Mouse (Mus musculus) heart, embryonic 15.5 days (tissue): ENCODE data around the gene Upk2. TPM values are rescaled to one million over a fixed set of nuclear protein-coding genes. Genes with fewer than 3 reads are reported as not detected.
A peak's percentile ranks its signal among the peaks of the same experiment; 100 is the strongest.

Experiments used
- ATAC-seq: fragments of 200-750 bp; cut with Nextera tagmentation; replicated peaks from 2 replicates; pipeline ENCODE4 v1.8.0; 2017; ENCODE audit warnings: low read depth, moderate TSS enrichment; ENCODE audit not compliant: insufficient number of reproducible peaks, insufficient read depth, low FRiP score
- H3K27ac ChIP-seq: fragments of 300-500 bp; sonication (generic); 2 replicates; pipeline ENCODE4 v1.5.1; 2015; ENCODE audit warnings: mild to moderate bottlenecking, inconsistent platforms
- H3K27me3 ChIP-seq: fragments of 300-500 bp; sonication (generic); 2 replicates; pipeline ENCODE4 v1.6.1; 2015; ENCODE audit warnings: inconsistent platforms
- H3K36me3 ChIP-seq: fragments of 300-500 bp; sonication (generic); 2 replicates; pipeline ENCODE4 v1.6.1; 2015; ENCODE audit warnings: mild to moderate bottlenecking, inconsistent platforms
- H3K4me1 ChIP-seq: fragments of 300-500 bp; sonication (generic); replicated peaks from 2 replicates; pipeline ENCODE4 v1.6.1; 2015; ENCODE audit warnings: inconsistent platforms
- H3K4me2 ChIP-seq: fragments of 300-500 bp; sonication (generic); 2 replicates; pipeline ENCODE4 v1.6.1; 2015; ENCODE audit warnings: inconsistent platforms, mild to moderate bottlenecking, moderate library complexity
- H3K4me3 ChIP-seq: fragments of 300-500 bp; sonication (generic); 2 replicates; pipeline ENCODE4 v1.5.1; 2015; ENCODE audit warnings: mild to moderate bottlenecking, inconsistent platforms
- H3K9ac ChIP-seq: fragments of 300-500 bp; sonication (generic); 2 replicates; pipeline ENCODE4 v1.6.1; 2015; ENCODE audit warnings: mild to moderate bottlenecking, inconsistent platforms
- H3K9me3 ChIP-seq: fragments of 300-500 bp; sonication (generic); replicated peaks from 2 replicates; pipeline ENCODE4 v1.6.1; 2016; ENCODE audit warnings: inconsistent platforms
- WGBS: fragments of 180-500 bp; shearing (Covaris S2); methylation state at CpG from one replicate; pipeline ENCODE4 v1.1.7; 2015; ENCODE audit warnings: mixed read lengths; 5-methylcytosine and 5-hydroxymethylcytosine counted together
- polyA plus RNA-seq: library from polyadenylated mRNA; unstranded; fragments of >200 nt; fragmentation: Nextera tagmentation; extraction: Ambion mirVana; gene quantifications from 2 replicates; pipeline ENCODE4 v1.2.1, GENCODE M21; 2015

The Upk2 gene
- 0.63 TPM in 1 of 2 replicates, not detected in the other for polyA plus RNA-seq

DNA sequence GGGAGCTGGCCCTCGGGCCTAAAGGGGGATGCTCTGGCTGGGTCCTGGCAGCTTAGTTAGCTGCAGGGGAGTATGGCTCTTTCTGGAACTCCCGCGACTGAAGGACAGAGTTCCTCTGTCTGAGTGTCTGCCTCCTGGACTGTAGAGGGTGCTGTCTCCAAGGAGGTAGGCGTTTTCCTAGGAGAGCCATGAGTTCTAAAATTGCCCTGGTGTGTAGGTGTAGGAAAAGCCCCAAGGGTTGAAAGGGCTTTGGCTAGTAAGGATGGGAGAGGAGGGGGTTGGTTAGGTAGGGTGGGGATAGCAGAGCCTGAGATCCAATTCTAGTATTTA is at the start of gene Upk2:
Upk2 (minus strand) TSS at position 86 of the 330 bp plus-strand sequence.
- Histone ChIP-seq H3K4me2 (0 out of 2 replicates have a peak within 1 kb of the TSS, but pooled peaks have one; percentile 8), H3K27ac (no peak within 1 kb of the TSS), H3K4me3 (no peak within 1 kb of the TSS), H3K4me1 (peaks cover 9% of the 10 kb centered on the region; the same call in 1 of the 2 replicates), H3K27me3 (peaks cover 46% of the 10 kb centered on the region), H3K36me3 (no peaks in the 10 kb centered on the region), H3K9ac (no peak within 1 kb of the TSS), H3K9me3 (no peaks in the 10 kb centered on the region)
- ATAC-seq, result no peak
- WGBS, result 30% methylated on average over 4 of the region's 4 CpGs

GRCm38 (mm10) chr9:44502006-44502405 is 47.2 kb upstream of the Upk2 start:
- Histone ChIP-seq H3K4me3 (peak overlapping the region; percentile 12; the same call in 1 of the 2 replicates), H3K27me3 (no peaks in the 10 kb centered on the region), H3K9me3 (no peaks in the 10 kb centered on the region), H3K9ac (no peak overlapping the region), H3K4me2 (peak overlapping the region; percentile 89; the same call in 1 of the 2 replicates), H3K27ac (peak overlapping the region; percentile 99; the same call in 1 of the 2 replicates), H3K36me3 (peaks cover 55% of the 10 kb centered on the region), H3K4me1 (peaks cover 69% of the 10 kb centered on the region)
- 0% methylated on average over 4 of the region's 4 CpGs for WGBS
- no peak for ATAC-seq

- H3K9ac ChIP-seq, result 0 out of 2 replicates have a peak overlapping the region, but pooled peaks have one; percentile 3
- H3K9me3 ChIP-seq, result no peaks in the 10 kb centered on the region
- H3K27ac ChIP-seq, result peak overlapping the region; percentile 99
- H3K36me3 ChIP-seq, result peaks cover 48% of the 10 kb centered on the region
- H3K4me1 ChIP-seq, result peaks cover 76% of the 10 kb centered on the region
- WGBS, result 47% methylated on average over 10 of the region's 10 CpGs
- H3K4me2 ChIP-seq, result peak overlapping the region; percentile 89
- peak overlapping the region; percentile 12 for H3K4me3 ChIP-seq
- no peak for ATAC-seq
- H3K27me3 ChIP-seq, result no peaks in the 10 kb centered on the region
Measured at GRCm38 (mm10) chr9:44501206-44501879, 46.6 kb upstream of the Upk2 start.

GRCm38 (mm10) chr9:44500638-44501175 is 45.9 kb upstream of the Upk2 start:
- 39% methylated on average over 8 of the region's 8 CpGs for WGBS
- Histone ChIP-seq H3K4me1 (peaks cover 79% of the 10 kb centered on the region), H3K36me3 (peaks cover 42% of the 10 kb centered on the region)

DNA sequence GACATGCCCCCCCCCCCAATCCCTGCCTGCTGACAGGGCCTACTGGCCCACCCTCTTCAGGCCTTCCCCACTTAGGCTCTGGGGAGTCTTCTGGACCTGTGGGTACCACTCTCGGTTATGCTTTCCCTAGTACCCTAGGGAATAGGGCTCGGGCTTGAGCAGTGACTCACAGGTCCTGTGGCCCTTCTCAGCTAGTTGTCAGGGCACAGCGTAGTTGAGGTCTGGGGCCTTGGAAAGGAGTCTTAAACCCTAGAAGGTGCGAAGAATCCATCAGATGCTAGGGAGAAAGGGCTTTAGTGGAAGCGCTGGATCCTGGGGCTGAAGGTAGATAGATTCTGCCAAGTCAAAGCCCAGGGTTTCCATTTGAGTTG is 45.4 kb upstream of the Upk2 start:
- WGBS, result 18% methylated on average over 5 of the region's 5 CpGs
- Histone ChIP-seq H3K9ac (peak overlapping the region; percentile 71), H3K4me3 (peak overlapping the region; percentile 54), H3K36me3 (peaks cover 36% of the 10 kb centered on the region), H3K4me1 (peaks cover 80% of the 10 kb centered on the region), H3K27me3 (no peaks in the 10 kb centered on the region), H3K9me3 (no peaks in the 10 kb centered on the region), H3K4me2 (peak overlapping the region; percentile 89), H3K27ac (peak overlapping the region; percentile 99)
- ATAC-seq, result no peak

More at GRCm38 (mm10) chr9:44500638-44501175, 45.9 kb upstream of the Upk2 start:
- Histone ChIP-seq H3K9me3 (no peaks in the 10 kb centered on the region), H3K9ac (peak overlapping the region; percentile 71), H3K4me2 (peak overlapping the region; percentile 89), H3K27ac (peak overlapping the region; percentile 99), H3K27me3 (no peaks in the 10 kb centered on the region), H3K4me3 (peak overlapping the region; percentile 54; the same call in 1 of the 2 replicates)
- no peak for ATAC-seq

- Histone ChIP-seq H3K27ac (peak overlapping the region; percentile 99), H3K9ac (peak overlapping the region; percentile 71), H3K4me1 (peaks cover 80% of the 10 kb centered on the region), H3K9me3 (no peaks in the 10 kb centered on the region), H3K36me3 (peaks cover 32% of the 10 kb centered on the region), H3K4me3 (peak overlapping the region; percentile 54), H3K27me3 (no peaks in the 10 kb centered on the region), H3K4me2 (peak overlapping the region; percentile 89)
- 8% methylated on average over 20 of the region's 20 CpGs for WGBS
- peak; percentile 46 for ATAC-seq
Measured at GRCm38 (mm10) chr9:44499356-44500162, 44.8 kb upstream of the Upk2 start.

GRCm38 (mm10) chr9:44498421-44499355 is 43.9 kb upstream of the Upk2 start:
- peak; percentile 85 for ATAC-seq
- Histone ChIP-seq H3K4me3 (peak overlapping the region; percentile 54), H3K27me3 (no peaks in the 10 kb centered on the region), H3K9ac (peak overlapping the region; percentile 71), H3K9me3 (no peaks in the 10 kb centered on the region), H3K36me3 (peaks cover 24% of the 10 kb centered on the region), H3K27ac (peak overlapping the region; percentile 99), H3K4me2 (peak overlapping the region; percentile 89), H3K4me1 (peaks cover 87% of the 10 kb centered on the region)
- under 1% methylated on average over 59 of the region's 59 CpGs for WGBS

GRCm38 (mm10) chr9:44497624-44498377 is 43.0 kb upstream of the Upk2 start:
- no peaks in the 10 kb centered on the region for H3K9me3 ChIP-seq
- H3K27ac ChIP-seq, result peak overlapping the region; percentile 99
- peak; percentile 8; the same call in 1 of the 2 replicates for ATAC-seq
- peak overlapping the region; percentile 54 for H3K4me3 ChIP-seq
- peaks cover 96% of the 10 kb centered on the region for H3K4me1 ChIP-seq
- peak overlapping the region; percentile 89 for H3K4me2 ChIP-seq
- H3K27me3 ChIP-seq, result no peaks in the 10 kb centered on the region
- H3K9ac ChIP-seq, result peak overlapping the region; percentile 71
- H3K36me3 ChIP-seq, result peaks cover 16% of the 10 kb centered on the region; the same call in 1 of the 2 replicates
- WGBS, result 1% methylated on average over 11 of the region's 11 CpGs

- no peaks in the 10 kb centered on the region for H3K9me3 ChIP-seq
- peak overlapping the region; percentile 99 for H3K27ac ChIP-seq
- peak overlapping the region; percentile 89 for H3K4me2 ChIP-seq
- no peak for ATAC-seq
- H3K27me3 ChIP-seq, result no peaks in the 10 kb centered on the region
- peaks cover 99% of the 10 kb centered on the region for H3K4me1 ChIP-seq
- peak overlapping the region; percentile 54; the same call in 1 of the 2 replicates for H3K4me3 ChIP-seq
- 49% methylated on average over 12 of the region's 12 CpGs for WGBS
- H3K36me3 ChIP-seq, result peaks cover 9% of the 10 kb centered on the region; the same call in 1 of the 2 replicates
- H3K9ac ChIP-seq, result no peak overlapping the region
Measured at GRCm38 (mm10) chr9:44496803-44497461, 42.2 kb upstream of the Upk2 start.
